Mouse (Mus musculus) myocyte (in vitro differentiated cells): ENCODE data around the gene Hoxd10. TPM values are rescaled to one million over a fixed set of nuclear protein-coding genes. Genes with fewer than 3 reads are reported as not detected.

Experiments
- H3K27me3 ChIP-seq: one replicate; pipeline ENCODE4 v1.6.1; 2011; ENCODE audit not compliant: control insufficient read depth, insufficient read depth, insufficient read length
- H3K36me3 ChIP-seq: one replicate; pipeline ENCODE4 v1.6.1; 2011; ENCODE audit not compliant: control insufficient read depth, insufficient read depth
- H3K4me2 ChIP-seq: one replicate; pipeline ENCODE4 v1.6.1; 2011; ENCODE audit warnings: low read depth, control low read depth
- H3K4me3 ChIP-seq: one replicate; pipeline ENCODE4 v1.5.1; 2011; ENCODE audit warnings: mild to moderate bottlenecking, control low read depth, moderate library complexity
- H3K79me2 ChIP-seq: one replicate; pipeline ENCODE4 v1.6.1; 2011; ENCODE audit not compliant: control insufficient read depth, insufficient read depth
- H3ac ChIP-seq: one replicate; pipeline ENCODE4 v1.6.1; 2011; ENCODE audit not compliant: control insufficient read depth, insufficient read length
- CEBPB ChIP-seq: IDR thresholded peaks from 2 replicates; pipeline ENCODE4 v1.6.1; 2011; ENCODE audit warnings: mild to moderate bottlenecking, moderate library complexity; ENCODE audit not compliant: poor library complexity, insufficient read depth, severe bottlenecking
- E2F4 ChIP-seq: IDR thresholded peaks from one replicate; pipeline ENCODE4 v1.6.1; 2011; ENCODE audit warnings: mild to moderate bottlenecking, control low read depth, moderate library complexity; ENCODE audit not compliant: insufficient read depth
- MAX ChIP-seq: IDR thresholded peaks from one replicate; pipeline ENCODE4 v1.6.1; 2011; ENCODE audit warnings: low read depth, mild to moderate bottlenecking, control low read depth
- MYOD1 ChIP-seq, 3 experiments: IDR thresholded peaks; one replicate each; pipeline ENCODE4 v1.6.1; 2011; ENCODE audit warnings: control low read depth in 2 of 3, low read depth in 2 of 3, mild to moderate bottlenecking in 2 of 3, moderate library complexity in 1 of 3; ENCODE audit not compliant: insufficient read length in 2 of 3, control insufficient read depth in 1 of 3
- MYOG ChIP-seq, 3 experiments: IDR thresholded peaks; one replicate each; pipeline ENCODE4 v1.6.1; 2011; ENCODE audit warnings: control low read depth in 2 of 3, low read depth in 2 of 3, mild to moderate bottlenecking in 2 of 3; ENCODE audit not compliant: insufficient read length in 2 of 3, control insufficient read depth in 1 of 3, insufficient read depth in 1 of 3
- POLR2A ChIP-seq: IDR thresholded peaks from one replicate; pipeline ENCODE4 v1.6.1; 2011; ENCODE audit warnings: low read depth, mild to moderate bottlenecking, control low read depth, moderate library complexity; ENCODE audit not compliant: insufficient read length
- POLR2AphosphoS2 ChIP-seq: IDR thresholded peaks from one replicate; pipeline ENCODE4 v1.6.1; 2011; ENCODE audit warnings: low read depth, control low read depth; ENCODE audit not compliant: insufficient read length
- REST ChIP-seq: IDR thresholded peaks from one replicate; pipeline ENCODE4 v1.6.1; 2011; ENCODE audit warnings: mild to moderate bottlenecking, control low read depth, moderate library complexity; ENCODE audit not compliant: insufficient read depth, insufficient read length
- SRF ChIP-seq: IDR thresholded peaks from one replicate; pipeline ENCODE4 v1.6.1; 2011; ENCODE audit warnings: low read depth; ENCODE audit not compliant: control insufficient read depth, insufficient read length
- TCF12 ChIP-seq: IDR thresholded peaks from one replicate; pipeline ENCODE4 v1.6.1; 2011; ENCODE audit warnings: mild to moderate bottlenecking, control low read depth; ENCODE audit not compliant: poor library complexity, insufficient read depth, severe bottlenecking
- TCF3 ChIP-seq: IDR thresholded peaks from one replicate; pipeline ENCODE4 v1.6.1; 2011; ENCODE audit warnings: low read depth, control low read depth; ENCODE audit not compliant: insufficient read length
- USF1 ChIP-seq: IDR thresholded peaks from one replicate; pipeline ENCODE4 v1.6.1; 2011; ENCODE audit warnings: low read depth, mild to moderate bottlenecking, control low read depth, moderate library complexity
- polyA plus RNA-seq: library from polyadenylated mRNA; unstranded; fragments of >200 nt; fragmentation: generic; extraction: Trizol; gene quantifications from one replicate; pipeline ENCODE4 v1.2.1, GENCODE M21; 2012; ENCODE audit warnings: missing spikeins

The Hoxd10 gene
- polyA plus RNA-seq, 1 experiment: not detected

- Histone ChIP-seq H3K36me3 (no peaks in the 10 kb centered on the region), H3ac (no peak overlapping the region), H3K79me2 (no peaks in the 10 kb centered on the region), H3K4me3 (no peak overlapping the region), H3K4me2 (no peak overlapping the region), H3K27me3 (peaks cover 46% of the 10 kb centered on the region)
- TF ChIP-seq USF1 (no peak), CEBPB (no peak), MYOG (IDR thresholded peaks at IDR 0.05; ENCODE audit: control insufficient read depth in 1 of 3, insufficient read depth in 1 of 3, insufficient read length in 2 of 3, low read depth in 2 of 3) (no peak), SRF (no peak), MAX (no peak), REST (no peak), POLR2A (no peak), MYOD1 (IDR thresholded peaks at IDR 0.05; ENCODE audit: control insufficient read depth in 1 of 3, insufficient read length in 2 of 3, low read depth in 2 of 3) (no peak), POLR2AphosphoS2 (no peak), TCF12 (no peak), TCF3 (no peak), E2F4 (no peak)
Observed at GRCm38 (mm10) chr2:74686988-74687697, 4.6 kb upstream of the Hoxd10 start.

GRCm38 (mm10) chr2:74687698-74688555 lies 3.8 kb upstream of the Hoxd10 start:
- no peak overlapping the region for H3K4me3 ChIP-seq
- no peaks in the 10 kb centered on the region for H3K36me3 ChIP-seq
- peaks cover 48% of the 10 kb centered on the region for H3K27me3 ChIP-seq
- TF ChIP-seq POLR2AphosphoS2: no peak
- TF ChIP-seq E2F4: no peak
- TF ChIP-seq REST: no peak
- TF ChIP-seq USF1: no peak
- TF ChIP-seq MYOD1 (IDR thresholded peaks at IDR 0.05; ENCODE audit: control insufficient read depth in 1 of 3, insufficient read length in 2 of 3, low read depth in 2 of 3): no peak
- no peak for TF ChIP-seq TCF12
- no peak for TF ChIP-seq MYOG (IDR thresholded peaks at IDR 0.05; ENCODE audit: control insufficient read depth in 1 of 3, insufficient read depth in 1 of 3, insufficient read length in 2 of 3, low read depth in 2 of 3)
- TF ChIP-seq POLR2A: no peak
- TF ChIP-seq SRF: no peak
- TF ChIP-seq CEBPB: no peak
- TF ChIP-seq TCF3: no peak
- TF ChIP-seq MAX: no peak
- no peaks in the 10 kb centered on the region for H3K79me2 ChIP-seq
- H3ac ChIP-seq: no peak overlapping the region
- no peak overlapping the region for H3K4me2 ChIP-seq

GRCm38 (mm10) chr2:74688795-74689573 lies 2.7 kb upstream of the Hoxd10 start:
- H3ac ChIP-seq: no peak overlapping the region
- H3K4me3 ChIP-seq: no peak overlapping the region
- no peaks in the 10 kb centered on the region for H3K36me3 ChIP-seq
- peaks cover 59% of the 10 kb centered on the region for H3K27me3 ChIP-seq
- no peak overlapping the region for H3K4me2 ChIP-seq
- no peaks in the 10 kb centered on the region for H3K79me2 ChIP-seq
- TF ChIP-seq POLR2AphosphoS2: no peak
- TF ChIP-seq MAX: no peak
- TF ChIP-seq POLR2A: no peak
- no peak for TF ChIP-seq CEBPB
- no peak for TF ChIP-seq MYOD1 (IDR thresholded peaks at IDR 0.05; ENCODE audit: control insufficient read depth in 1 of 3, insufficient read length in 2 of 3, low read depth in 2 of 3)
- TF ChIP-seq TCF12: no peak
- no peak for TF ChIP-seq USF1
- no peak for TF ChIP-seq MYOG (IDR thresholded peaks at IDR 0.05; ENCODE audit: control insufficient read depth in 1 of 3, insufficient read depth in 1 of 3, insufficient read length in 2 of 3, low read depth in 2 of 3)
- TF ChIP-seq SRF: no peak
- TF ChIP-seq E2F4: no peak
- no peak for TF ChIP-seq TCF3
- TF ChIP-seq REST: no peak
